ENCODE assay signal across 9 mouse cellular contexts in the genomic region with DNA sequence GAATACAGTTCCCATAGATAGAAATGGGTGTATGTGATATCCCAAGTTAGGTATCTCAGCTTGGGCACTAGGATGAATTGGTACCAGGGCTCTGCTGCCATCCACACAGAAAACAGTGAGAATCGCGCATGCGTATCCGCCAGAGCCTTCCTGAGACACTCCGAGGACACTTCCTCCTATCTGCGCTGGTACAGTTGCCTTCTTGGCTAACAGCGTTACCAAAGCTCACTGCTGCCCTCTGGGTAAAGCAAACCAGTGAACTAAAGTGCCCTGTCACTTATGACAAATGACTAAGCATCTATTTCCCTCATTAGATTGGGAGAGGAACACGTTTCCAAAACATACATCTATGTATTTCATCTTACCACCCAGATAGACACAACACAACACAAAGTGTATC.
DNase-seq lines count a peak whose midpoint lies in the region; TF ChIP-seq lines count a peak whose summit lies in the region.
"Had no signal": no experiment of that assay in that cellular context is flagged by ENCODE, and none has a peak within 500 bp of the region (broad histone marks: within the 10 kb centered on the region; RNA-seq: fewer than 3 reads in every experiment).

No protein-coding gene starts in this region.

- no peak for TF ChIP-seq POLR2A in bone marrow, adult 2 months (IDR thresholded peaks at IDR 0.05; ENCODE audit: borderline replicate concordance, control insufficient read depth, low read depth, low read length)
- no peak for TF ChIP-seq POLR2A in liver, adult 2 months (IDR thresholded peaks at IDR 0.05; ENCODE audit: extremely low read depth, insufficient read depth, low read length)

- H3K27me3 ChIP-seq in liver, adult 2 months (ENCODE audit: control insufficient read depth, insufficient read depth, low read length), result no peaks in the 10 kb centered on the region

- H3K4me3 ChIP-seq in bone marrow, adult 2 months (replicated peaks; ENCODE audit: control insufficient read depth, low read depth, low read length), result no peak overlapping the region
- H3K4me3 ChIP-seq in liver, adult 2 months (ENCODE audit: insufficient read depth, low read depth, low read length), result no peak overlapping the region
- H3K4me3 ChIP-seq: erythroblast, embryonic 14.5 days; midbrain, embryonic 12.5 days had no signal

- TF ChIP-seq CTCF in bone marrow, adult 2 months (IDR thresholded peaks at IDR 0.05; ENCODE audit: control insufficient read depth, insufficient read depth, low read length), result peak; percentile 74
- peak; percentile 56 for TF ChIP-seq CTCF in liver, adult 2 months (IDR thresholded peaks at IDR 0.05; ENCODE audit: low read depth, low read length)

- H3K4me1 ChIP-seq in bone marrow, adult 2 months (ENCODE audit: control insufficient read depth, insufficient read depth, low read length), result peaks cover under 1% of the 10 kb centered on the region; the same call in 1 of the 2 replicates
- H3K4me1 ChIP-seq in liver, adult 2 months (ENCODE audit: control insufficient read depth, insufficient read depth, low read length), result no peaks in the 10 kb centered on the region; the same call in 1 of the 2 replicates

- no peaks in the 10 kb centered on the region for H3K79me2 ChIP-seq in liver, adult 2 months (ENCODE audit: control insufficient read depth, insufficient read depth, low read length)

- peak; percentile 8 for DNase-seq in right cerebral cortex, adult 18-20 months
- no peak for DNase-seq in right cerebral cortex, postnatal 36 days (ENCODE audit: low spot score in 2 of 2)
- peak; percentile 47 to 63 for DNase-seq in heart, postnatal 36 days
- peak; percentile 60 for DNase-seq in liver, adult 2 months (ENCODE audit: extremely low read depth, low read depth, low spot score)
- peak; percentile 37 to 59 for DNase-seq in right cerebral cortex, postnatal 10 days (ENCODE audit: low spot score in 2 of 2)
- DNase-seq in neural tube, embryonic 10.5 days (ENCODE audit: extremely low spot score, low spot score), result no peak

- H3K27ac ChIP-seq in bone marrow, adult 2 months (ENCODE audit: control insufficient read depth, insufficient read depth, low read depth, low read length, poor library complexity), result no peak overlapping the region
- H3K27ac ChIP-seq in liver, adult 2 months (replicated peaks; ENCODE audit: insufficient read depth, low read depth, low read length), result no peak overlapping the region
- H3K27ac ChIP-seq: midbrain, embryonic 12.5 days had no signal

- intact Hi-C loops in heart, postnatal 36 days (cut with DNase I), result loop anchor here (5.0 kb wide), 2 partner anchors 88 to 142 kb away; no protein-coding TSS in a partner anchor

- no peak overlapping the region for H3K9ac ChIP-seq in liver, adult 2 months (ENCODE audit: low read depth, low read length)
- H3K9ac ChIP-seq: midbrain, embryonic 12.5 days had no signal

- H3K36me3 ChIP-seq in liver, adult 2 months (ENCODE audit: control insufficient read depth, insufficient read depth, low read length), result no peaks in the 10 kb centered on the region
- H3K36me3 ChIP-seq: midbrain, embryonic 12.5 days had no signal

- WGBS in bone marrow, adult 2 months, result under 1% methylated on average over 8 of the region's 8 CpGs
- WGBS in liver, adult 2 months, result 30% methylated on average over 8 of the region's 8 CpGs

Comparison
In these comparisons a context has a peak if more than half of its experiments do, and no peak if none do; other contexts are left out.
1. DNase-seq: peak in right cerebral cortex, adult 18-20 months (single experiment), heart, postnatal 36 days (2 of 2), liver, adult 2 months (single experiment) and right cerebral cortex, postnatal 10 days (2 of 2); none in right cerebral cortex, postnatal 36 days (0 of 2) and neural tube, embryonic 10.5 days (single experiment).